Mouse (Mus musculus): ENCODE results near the gene Prim2. TPM values are rescaled to one million over a fixed set of nuclear protein-coding genes. Genes with fewer than 3 reads are reported as not detected.

The Prim2 gene
- polyA plus RNA-seq, 1 experiment, result 38.4 TPM

DNA sequence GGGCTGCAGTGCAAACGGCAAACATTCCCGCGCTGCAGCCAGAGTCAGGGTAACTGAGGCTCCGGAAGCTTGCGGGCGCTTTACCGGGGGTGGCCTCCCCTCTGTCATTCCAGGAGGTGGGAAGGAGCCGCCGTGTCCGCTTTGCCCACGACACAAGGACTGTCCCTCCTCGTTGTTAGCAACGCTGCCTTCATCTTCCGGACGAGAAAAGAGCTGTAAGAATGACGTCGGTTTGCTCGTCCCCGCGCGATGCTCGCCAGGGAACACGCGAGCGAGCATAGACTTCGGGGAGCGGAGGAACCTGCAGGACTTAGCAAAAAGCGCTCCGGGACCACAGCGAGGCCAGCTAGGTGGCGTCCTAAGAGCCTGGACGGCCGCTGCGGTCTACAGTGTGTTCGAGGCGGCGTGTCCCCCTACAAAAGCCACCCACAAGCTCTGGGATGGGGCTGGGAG is 595 bp upstream of the Prim2 start:
- H3K4me3 ChIP-seq (ENCODE audit: low read depth, low read length), result peak overlapping the region; percentile 92
- TF ChIP-seq CTCF (IDR thresholded peaks at IDR 0.05; ENCODE audit: low read depth, low read length), result peak; percentile 38
- TF ChIP-seq EP300 (IDR thresholded peaks at IDR 0.05; ENCODE audit: insufficient read depth, low read depth, low read length), result no peak
- no peaks in the 10 kb centered on the region for H3K36me3 ChIP-seq (ENCODE audit: control insufficient read depth, insufficient read depth, low read length, poor library complexity, severe bottlenecking)
- H3K27ac ChIP-seq (ENCODE audit: insufficient read depth, low read length), result no peak overlapping the region
- H3K4me1 ChIP-seq (ENCODE audit: control insufficient read depth, insufficient read depth, low read length), result no peaks in the 10 kb centered on the region
- peak overlapping the region; percentile 41 for H3K9ac ChIP-seq (ENCODE audit: low read depth, poor library complexity, severe bottlenecking)
- no peaks in the 10 kb centered on the region for H3K27me3 ChIP-seq (ENCODE audit: control insufficient read depth, insufficient read depth, low read length, poor library complexity, severe bottlenecking)
- H3K9me3 ChIP-seq (replicated peaks; ENCODE audit: control insufficient read depth, insufficient read depth, low read length, poor library complexity, severe bottlenecking), result no peaks in the 10 kb centered on the region

DNA sequence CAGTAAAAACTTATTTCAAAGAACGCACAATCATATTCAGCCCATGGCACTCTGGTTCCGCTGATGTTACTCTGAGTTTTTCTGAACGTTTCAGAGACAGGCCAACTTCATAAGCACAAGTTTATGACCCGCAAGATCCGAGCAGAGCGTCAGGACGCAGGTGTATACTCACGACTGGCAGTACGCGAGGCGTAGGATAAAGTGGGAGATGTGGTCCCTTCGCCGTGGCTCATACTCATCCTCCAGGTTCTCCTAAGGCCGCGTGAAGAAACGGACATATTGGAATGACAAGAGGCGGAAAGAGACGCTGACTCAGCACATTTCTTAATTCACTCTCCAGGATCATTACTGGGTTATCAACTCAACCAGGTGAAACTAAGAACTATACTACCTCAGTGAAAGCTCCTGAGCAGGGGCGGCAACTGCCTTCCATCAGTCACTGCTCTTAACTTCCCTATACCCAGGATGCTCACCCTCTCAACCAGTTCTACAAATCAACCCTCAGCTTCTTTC is 5.9 kb downstream of the Prim2 start:
- Histone ChIP-seq H3K36me3 (ENCODE audit: control insufficient read depth, insufficient read depth, low read length, poor library complexity, severe bottlenecking) (peaks cover 8% of the 10 kb centered on the region), H3K9ac (ENCODE audit: low read depth, poor library complexity, severe bottlenecking) (no peak overlapping the region), H3K27ac (ENCODE audit: insufficient read depth, low read length) (no peak overlapping the region), H3K27me3 (ENCODE audit: control insufficient read depth, insufficient read depth, low read length, poor library complexity, severe bottlenecking) (no peaks in the 10 kb centered on the region), H3K9me3 (replicated peaks; ENCODE audit: control insufficient read depth, insufficient read depth, low read length, poor library complexity, severe bottlenecking) (no peaks in the 10 kb centered on the region), H3K4me3 (ENCODE audit: low read depth, low read length) (no peak overlapping the region), H3K4me1 (ENCODE audit: control insufficient read depth, insufficient read depth, low read length) (peaks cover 1% of the 10 kb centered on the region)
- TF ChIP-seq POLR2A (IDR thresholded peaks at IDR 0.05; ENCODE audit: insufficient read depth, low read length) (no peak), EP300 (IDR thresholded peaks at IDR 0.05; ENCODE audit: insufficient read depth, low read depth, low read length) (no peak), CTCF (IDR thresholded peaks at IDR 0.05; ENCODE audit: low read depth, low read length) (no peak)

DNA sequence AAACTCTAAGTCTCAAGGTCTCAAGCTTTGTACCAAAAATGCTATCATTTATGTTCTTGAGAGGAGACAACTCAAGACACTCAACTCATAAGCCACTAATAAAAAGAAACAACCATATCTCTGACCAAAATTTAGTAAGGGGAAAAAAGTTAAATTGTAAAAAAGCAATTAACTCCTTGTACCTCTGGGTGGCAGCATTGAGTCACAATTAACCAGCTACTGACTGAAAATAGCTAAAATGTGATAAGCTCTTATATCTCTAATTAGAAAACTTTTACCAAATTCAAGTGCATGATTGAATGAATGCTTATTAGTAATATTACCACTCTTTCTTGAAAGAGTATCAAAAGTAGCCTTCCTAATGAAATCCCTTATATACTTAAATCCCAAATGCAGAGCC is 6.4 kb downstream of the Prim2 start:
- Histone ChIP-seq H3K4me3 (ENCODE audit: low read depth, low read length) (no peak overlapping the region), H3K27ac (ENCODE audit: insufficient read depth, low read length) (no peak overlapping the region), H3K9ac (ENCODE audit: low read depth, poor library complexity, severe bottlenecking) (no peak overlapping the region), H3K4me1 (ENCODE audit: control insufficient read depth, insufficient read depth, low read length) (peaks cover 1% of the 10 kb centered on the region), H3K9me3 (replicated peaks; ENCODE audit: control insufficient read depth, insufficient read depth, low read length, poor library complexity, severe bottlenecking) (no peaks in the 10 kb centered on the region), H3K36me3 (ENCODE audit: control insufficient read depth, insufficient read depth, low read length, poor library complexity, severe bottlenecking) (peaks cover 8% of the 10 kb centered on the region), H3K27me3 (ENCODE audit: control insufficient read depth, insufficient read depth, low read length, poor library complexity, severe bottlenecking) (no peaks in the 10 kb centered on the region)
- no peak for TF ChIP-seq CTCF (IDR thresholded peaks at IDR 0.05; ENCODE audit: low read depth, low read length)
- no peak for TF ChIP-seq EP300 (IDR thresholded peaks at IDR 0.05; ENCODE audit: insufficient read depth, low read depth, low read length)

GRCm38 (mm10) chr1:33658302-33658701 is 11.3 kb downstream of the Prim2 start:
- H3K4me1 ChIP-seq (ENCODE audit: control insufficient read depth, insufficient read depth, low read length), result no peaks in the 10 kb centered on the region
- no peaks in the 10 kb centered on the region for H3K9me3 ChIP-seq (replicated peaks; ENCODE audit: control insufficient read depth, insufficient read depth, low read length, poor library complexity, severe bottlenecking)
- H3K27ac ChIP-seq (ENCODE audit: insufficient read depth, low read length), result no peak overlapping the region
- H3K36me3 ChIP-seq (ENCODE audit: control insufficient read depth, insufficient read depth, low read length, poor library complexity, severe bottlenecking), result peaks cover 10% of the 10 kb centered on the region
- no peaks in the 10 kb centered on the region for H3K27me3 ChIP-seq (ENCODE audit: control insufficient read depth, insufficient read depth, low read length, poor library complexity, severe bottlenecking)
- no peak for TF ChIP-seq EP300 (IDR thresholded peaks at IDR 0.05; ENCODE audit: insufficient read depth, low read depth, low read length)
- H3K9ac ChIP-seq (ENCODE audit: low read depth, poor library complexity, severe bottlenecking), result no peak overlapping the region
- H3K4me3 ChIP-seq (ENCODE audit: low read depth, low read length), result no peak overlapping the region

DNA sequence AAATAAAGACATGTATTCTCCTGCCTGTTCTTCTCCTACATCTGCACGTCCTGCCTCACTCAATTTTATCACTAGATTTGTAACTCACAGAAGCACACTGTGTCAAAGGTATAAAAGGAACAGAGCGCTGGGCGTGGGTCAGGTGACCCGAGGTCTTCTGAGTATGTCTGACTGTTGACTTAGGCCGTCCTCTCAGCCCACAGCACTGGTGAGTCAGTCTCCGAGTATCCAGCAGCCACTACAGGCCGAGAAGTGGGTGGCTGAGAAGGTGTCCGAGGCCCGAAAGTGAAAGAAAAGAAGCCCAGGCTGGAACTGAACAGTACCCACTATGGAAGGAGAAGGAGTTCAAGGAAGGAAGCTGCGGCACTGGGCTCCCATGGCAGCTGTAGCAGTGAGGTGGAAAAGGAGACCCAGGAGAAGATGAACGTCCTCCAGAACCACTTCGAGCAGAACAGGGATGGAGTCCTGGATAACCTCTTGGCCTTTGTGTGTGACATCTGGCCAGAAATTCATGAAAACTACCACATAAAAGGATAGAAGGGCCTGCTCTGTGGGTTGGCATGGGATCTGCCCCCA is 11.9 kb downstream of the Prim2 start:
- Histone ChIP-seq H3K4me3 (ENCODE audit: low read depth, low read length) (no peak overlapping the region), H3K27ac (ENCODE audit: insufficient read depth, low read length) (no peak overlapping the region), H3K9ac (ENCODE audit: low read depth, poor library complexity, severe bottlenecking) (no peak overlapping the region), H3K27me3 (ENCODE audit: control insufficient read depth, insufficient read depth, low read length, poor library complexity, severe bottlenecking) (no peaks in the 10 kb centered on the region), H3K4me1 (ENCODE audit: control insufficient read depth, insufficient read depth, low read length) (no peaks in the 10 kb centered on the region), H3K36me3 (ENCODE audit: control insufficient read depth, insufficient read depth, low read length, poor library complexity, severe bottlenecking) (peaks cover 10% of the 10 kb centered on the region), H3K9me3 (replicated peaks; ENCODE audit: control insufficient read depth, insufficient read depth, low read length, poor library complexity, severe bottlenecking) (no peaks in the 10 kb centered on the region)
- TF ChIP-seq CTCF (IDR thresholded peaks at IDR 0.05; ENCODE audit: low read depth, low read length) (no peak), POLR2A (IDR thresholded peaks at IDR 0.05; ENCODE audit: insufficient read depth, low read length) (no peak), EP300 (IDR thresholded peaks at IDR 0.05; ENCODE audit: insufficient read depth, low read depth, low read length) (no peak)

GRCm38 (mm10) chr1:33650875-33651274 is 18.7 kb downstream of the Prim2 start:
- TF ChIP-seq EP300 (IDR thresholded peaks at IDR 0.05; ENCODE audit: insufficient read depth, low read depth, low read length) (no peak), CTCF (IDR thresholded peaks at IDR 0.05; ENCODE audit: low read depth, low read length) (no peak), POLR2A (IDR thresholded peaks at IDR 0.05; ENCODE audit: insufficient read depth, low read length) (no peak)
- H3K9ac ChIP-seq (ENCODE audit: low read depth, poor library complexity, severe bottlenecking), result no peak overlapping the region
- no peaks in the 10 kb centered on the region for H3K9me3 ChIP-seq (replicated peaks; ENCODE audit: control insufficient read depth, insufficient read depth, low read length, poor library complexity, severe bottlenecking)
- no peak overlapping the region for H3K27ac ChIP-seq (ENCODE audit: insufficient read depth, low read length)
- peaks cover 6% of the 10 kb centered on the region for H3K36me3 ChIP-seq (ENCODE audit: control insufficient read depth, insufficient read depth, low read length, poor library complexity, severe bottlenecking)
- H3K27me3 ChIP-seq (ENCODE audit: control insufficient read depth, insufficient read depth, low read length, poor library complexity, severe bottlenecking), result no peaks in the 10 kb centered on the region
- no peak overlapping the region for H3K4me3 ChIP-seq (ENCODE audit: low read depth, low read length)
- no peaks in the 10 kb centered on the region for H3K4me1 ChIP-seq (ENCODE audit: control insufficient read depth, insufficient read depth, low read length)

Measured in ES-Bruce4 (cell line).